Mouse (Mus musculus): Measurements from ENCODE around the gene Grsf1.

Gene Grsf1

DNA sequence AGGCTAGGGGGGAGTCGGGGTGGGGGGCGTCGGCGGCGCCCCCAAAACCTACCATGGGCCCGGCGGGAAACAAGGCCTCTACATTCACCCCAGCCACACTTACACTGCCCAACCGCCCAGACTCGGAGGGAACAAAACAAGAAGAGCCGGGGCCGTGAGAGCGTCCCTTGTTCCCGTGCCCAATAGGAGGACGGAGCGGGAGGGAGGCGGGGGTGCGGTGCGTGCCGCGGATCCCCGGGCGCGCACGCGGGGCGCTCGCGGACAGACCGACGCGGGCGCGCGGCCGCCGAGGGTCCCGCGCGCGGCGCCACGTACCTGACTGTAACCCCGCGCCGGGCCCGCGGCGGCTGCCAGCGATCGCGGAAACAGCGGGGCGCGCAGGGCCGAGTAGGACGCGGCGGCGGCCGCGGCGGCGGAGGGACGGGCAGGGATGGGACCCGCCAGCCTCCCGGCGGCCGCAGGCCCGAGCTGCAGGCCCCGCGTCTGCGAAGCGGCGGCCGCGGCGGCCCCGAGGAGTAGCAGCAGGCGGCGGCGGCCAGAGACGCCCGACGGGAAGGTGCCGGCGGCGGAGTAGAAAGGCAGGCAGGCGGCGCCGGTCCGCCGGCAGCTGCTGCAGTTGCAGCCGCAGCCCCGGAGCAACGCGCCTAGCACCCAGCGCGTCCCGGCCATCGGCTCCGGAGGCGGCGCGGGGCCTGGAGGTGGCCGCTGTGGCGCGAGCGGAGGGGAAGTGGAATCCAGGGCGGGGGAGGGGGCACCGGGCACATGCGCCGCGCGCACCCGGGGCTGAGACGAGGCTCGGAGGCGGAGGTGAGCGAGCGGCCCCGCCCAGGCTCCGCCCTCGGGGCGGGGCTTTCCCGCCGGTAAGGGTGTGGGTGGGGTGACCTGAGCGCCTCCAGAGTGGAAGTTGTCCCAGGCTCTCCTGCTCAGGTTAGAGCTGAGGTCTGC lies at the start of gene Grsf1:
TSS of gene Grsf1 (minus strand) at position 729 of the 945 bp plus-strand sequence.
- DNase-seq: peak; percentile 95

DNA sequence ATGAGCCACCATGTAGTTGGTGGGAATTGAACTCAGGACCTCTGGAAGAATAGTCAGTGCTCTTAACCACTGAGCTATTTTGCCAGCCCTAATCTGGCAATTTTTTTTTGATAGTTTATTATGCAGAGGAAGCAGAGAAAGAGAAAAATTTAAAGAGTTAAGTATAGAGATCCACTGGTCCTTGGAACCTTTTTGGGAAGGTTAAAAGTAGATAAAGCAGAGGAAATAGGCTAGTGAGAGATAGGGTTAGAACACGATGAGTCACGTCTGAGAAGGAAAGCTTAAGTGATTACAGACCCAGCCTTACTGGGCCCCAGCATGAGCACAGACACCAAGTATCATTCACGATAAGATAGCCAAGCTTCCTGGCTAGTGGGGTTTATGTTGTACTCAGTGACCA lies 48.1 kb upstream of the Grsf1 start:
- DNase-seq: no peak

DNA sequence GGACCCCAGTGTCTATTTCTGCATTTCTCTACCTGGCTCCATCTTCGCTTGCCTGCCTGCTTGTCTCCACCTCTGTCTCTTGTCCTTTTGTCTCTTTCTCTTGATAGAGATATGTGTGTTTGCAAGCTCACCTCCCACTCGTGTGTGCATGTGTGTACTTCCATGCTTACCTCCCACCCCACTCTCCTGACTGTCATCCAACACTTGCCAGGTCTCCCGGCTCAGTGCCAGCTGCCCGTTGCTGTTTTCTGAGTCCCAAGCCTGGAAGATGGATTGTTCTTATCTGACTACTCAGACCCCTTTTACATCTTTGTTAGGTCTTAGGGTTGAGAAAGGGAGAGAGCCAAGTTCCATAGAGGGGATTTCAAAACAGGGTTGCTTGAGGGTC lies 46.2 kb upstream of the Grsf1 start:
- DNase-seq: peak; percentile 64

GRCm38 (mm10) chr5:88721565-88722212 lies 45.7 kb upstream of the Grsf1 start:
- DNase-seq: peak; percentile 47

DNA sequence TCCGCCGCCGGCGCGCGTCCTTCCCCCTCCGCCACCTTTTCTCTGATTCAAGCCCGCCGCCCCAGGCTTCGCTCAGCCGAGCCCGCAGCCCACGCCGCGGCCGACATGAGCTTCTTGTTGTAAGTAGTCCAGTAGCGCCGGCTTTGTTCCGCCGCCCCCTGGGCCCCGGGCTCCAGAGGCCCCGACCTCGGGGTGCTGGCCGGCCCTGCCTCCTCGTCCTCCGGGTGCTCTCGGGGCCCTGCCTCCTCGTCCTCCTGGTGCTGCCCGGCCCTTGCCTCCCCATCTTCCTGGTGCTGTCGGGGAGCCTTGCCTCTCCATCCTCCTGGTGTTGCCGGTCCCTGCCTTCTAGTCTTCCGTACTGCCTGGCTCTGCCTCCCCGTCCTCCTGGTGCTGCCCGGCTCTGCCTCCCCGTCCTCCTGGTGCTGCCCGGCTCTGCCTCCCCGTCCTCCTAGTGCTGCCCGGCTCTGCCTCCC lies 45.1 kb upstream of the Grsf1 start:
- no peak for DNase-seq

- DNase-seq: peak; percentile 97
Observed at GRCm38 (mm10) chr5:88720116-88721002, 44.4 kb upstream of the Grsf1 start, which contains the start of gene Mob1b. TSS of gene Mob1b (plus strand) at chr5:88720855.

DNA sequence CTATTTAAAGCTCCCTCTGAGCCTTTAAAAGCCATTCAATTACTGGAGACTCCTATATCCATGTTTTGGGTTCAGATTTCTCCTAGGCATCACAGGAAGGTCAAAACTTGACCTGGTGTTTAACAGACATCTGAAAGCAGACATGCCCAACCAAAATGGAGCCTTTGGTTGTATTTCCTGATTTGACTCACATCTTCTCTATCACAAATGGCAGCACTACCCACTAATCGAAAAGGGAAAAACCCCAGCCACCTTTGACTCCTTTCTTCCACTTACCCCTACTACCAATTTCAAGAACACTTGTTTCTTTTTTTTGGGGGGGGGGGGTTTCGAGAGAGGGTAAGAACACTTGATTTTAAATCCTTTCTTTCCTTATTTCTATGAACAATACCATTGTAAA lies 41.0 kb upstream of the Grsf1 start:
- DNase-seq: no peak

DNA sequence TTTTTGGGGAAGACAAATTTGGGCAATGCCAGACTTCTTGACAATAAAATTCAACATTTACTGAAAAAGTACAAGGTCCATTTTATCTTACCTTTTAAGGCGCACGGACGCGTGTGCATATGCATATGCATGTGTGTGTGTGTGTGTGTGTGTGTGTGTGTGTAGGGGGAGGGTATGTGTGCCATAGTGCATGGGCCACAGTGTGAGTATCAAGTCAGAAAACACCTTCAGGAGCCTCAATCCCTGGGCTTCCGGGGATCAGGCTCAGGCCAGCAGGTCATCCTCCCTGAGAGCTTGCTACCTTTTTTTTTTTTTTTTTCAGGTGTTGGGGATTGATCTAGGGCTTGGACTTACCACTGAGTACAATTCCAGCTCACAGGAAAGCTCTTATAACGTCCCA lies 36.4 kb upstream of the Grsf1 start:
- no peak for DNase-seq

DNA sequence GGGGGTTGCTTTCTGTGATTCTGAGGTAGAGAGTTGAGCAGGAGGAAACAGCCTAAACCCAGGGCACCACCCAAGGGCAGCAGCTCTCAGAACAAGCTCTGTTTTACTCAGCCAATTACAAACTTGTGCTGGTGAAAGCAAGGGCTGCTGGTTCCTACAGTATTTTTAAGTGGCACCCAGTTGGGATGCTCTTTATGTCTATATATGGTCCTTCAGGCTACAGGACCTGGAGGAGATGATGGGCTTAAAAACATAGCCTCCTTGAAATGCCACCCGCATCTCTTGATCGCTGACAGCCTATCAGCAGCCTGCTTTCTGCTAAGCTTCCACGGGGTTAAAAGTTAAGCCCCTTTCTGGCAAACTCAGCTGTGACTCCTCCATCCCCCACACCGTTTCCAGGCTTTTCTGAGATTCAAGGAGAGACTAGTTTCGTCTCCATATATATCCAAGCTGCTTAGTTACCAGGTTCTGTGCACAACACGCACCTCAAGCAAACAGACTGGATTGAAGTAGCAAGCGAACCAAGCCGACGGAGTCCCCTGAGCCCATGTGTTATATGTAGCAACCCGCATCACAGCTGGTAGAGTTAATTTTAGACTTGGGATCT lies 35.8 kb upstream of the Grsf1 start:
- no peak for DNase-seq

- DNase-seq: no peak
Observed at GRCm38 (mm10) chr5:88711128-88711527, 35.2 kb upstream of the Grsf1 start.

DNA sequence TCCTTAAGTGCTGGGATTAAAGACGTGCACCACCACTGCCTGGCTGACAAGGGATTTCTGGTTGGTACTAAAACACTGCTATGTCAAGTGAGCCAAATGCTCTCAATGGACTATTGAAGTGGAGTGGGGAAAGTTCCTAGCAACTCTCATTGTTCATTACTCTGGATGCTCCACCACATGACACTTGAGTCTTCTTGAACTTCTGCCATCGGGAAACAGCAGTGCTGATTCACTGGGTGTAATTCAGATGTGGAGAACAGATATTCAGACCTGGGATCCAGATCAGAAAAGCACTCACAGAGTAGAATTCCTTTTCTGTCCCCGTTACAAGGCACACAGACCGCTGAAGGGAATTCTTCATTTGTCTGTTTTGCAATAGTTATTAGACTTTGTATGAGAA lies 27.6 kb upstream of the Grsf1 start:
- DNase-seq: no peak

DNA sequence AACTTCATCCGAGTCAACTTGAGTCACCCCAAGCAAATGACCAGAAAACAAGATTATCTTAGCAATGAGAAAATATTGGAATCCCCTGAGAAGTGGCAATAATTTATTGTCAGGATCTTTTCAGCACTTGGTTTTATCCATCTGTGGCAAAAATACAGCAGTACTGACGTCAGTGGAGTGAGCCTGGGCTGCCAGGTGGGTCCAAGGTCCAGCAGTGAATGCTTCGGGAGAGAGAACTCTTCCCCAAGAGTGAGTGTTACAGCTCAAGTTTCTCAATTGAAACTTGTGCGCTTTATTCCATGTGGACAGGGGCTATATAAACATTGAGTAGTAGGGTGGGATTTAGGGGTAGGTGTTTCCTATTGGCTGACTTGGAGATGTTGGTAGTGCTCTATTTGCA lies 26.1 kb upstream of the Grsf1 start:
- DNase-seq: no peak

DNA sequence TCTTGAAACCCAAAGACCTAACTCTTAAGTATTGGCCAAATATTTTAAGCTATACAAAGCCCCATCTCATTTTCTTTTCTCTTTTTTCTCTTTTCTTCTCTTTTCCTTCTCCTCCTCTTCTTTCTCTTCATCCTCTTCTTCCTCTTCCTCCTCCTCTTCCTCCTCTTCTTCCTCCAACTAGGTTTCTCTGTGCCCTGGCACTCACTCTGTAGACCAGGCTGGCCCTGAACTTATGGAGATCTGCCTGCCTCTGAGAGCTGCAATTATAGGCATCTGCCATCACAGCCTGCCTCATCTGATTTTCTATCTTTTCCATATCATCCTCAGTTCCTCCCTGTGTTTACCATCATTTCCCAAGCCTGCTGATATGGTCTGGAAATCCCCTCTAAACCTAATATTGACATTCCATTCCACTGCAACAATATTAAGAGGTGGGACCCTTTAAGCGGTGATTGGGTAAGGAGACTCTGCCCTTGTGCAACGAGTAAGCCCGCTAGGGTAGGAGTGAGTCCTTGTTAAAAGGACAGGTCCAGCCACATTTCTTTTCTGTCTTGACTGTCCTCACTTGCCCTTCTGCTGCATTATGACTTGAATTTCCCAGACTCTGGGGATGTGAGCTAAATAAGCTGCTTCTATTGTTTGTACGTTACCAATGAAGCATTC lies 23.4 kb upstream of the Grsf1 start:
- no peak for DNase-seq

GRCm38 (mm10) chr5:88697291-88697690 lies 21.3 kb upstream of the Grsf1 start:
- DNase-seq: no peak

DNA sequence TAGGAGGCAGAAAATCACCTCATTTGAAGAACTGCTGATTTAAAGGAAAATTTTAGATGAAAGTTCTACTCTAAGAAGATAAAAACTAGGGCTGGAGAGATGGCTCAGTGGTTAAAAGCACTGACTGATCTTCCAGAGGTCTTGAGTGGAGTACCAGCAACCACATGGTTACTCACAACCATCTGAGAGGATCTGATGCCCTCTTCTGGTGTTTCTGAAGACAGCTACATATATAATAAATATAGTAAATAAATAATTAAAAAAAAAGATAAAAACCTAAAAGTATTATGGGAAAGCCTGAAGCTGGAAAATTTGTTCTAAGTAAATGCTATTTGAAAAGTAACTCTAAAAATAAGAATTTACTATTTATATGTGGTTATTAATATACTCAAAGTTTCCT lies 17.1 kb upstream of the Grsf1 start:
- DNase-seq: no peak

GRCm38 (mm10) chr5:88692586-88692985 lies 16.6 kb upstream of the Grsf1 start:
- no peak for DNase-seq

DNA sequence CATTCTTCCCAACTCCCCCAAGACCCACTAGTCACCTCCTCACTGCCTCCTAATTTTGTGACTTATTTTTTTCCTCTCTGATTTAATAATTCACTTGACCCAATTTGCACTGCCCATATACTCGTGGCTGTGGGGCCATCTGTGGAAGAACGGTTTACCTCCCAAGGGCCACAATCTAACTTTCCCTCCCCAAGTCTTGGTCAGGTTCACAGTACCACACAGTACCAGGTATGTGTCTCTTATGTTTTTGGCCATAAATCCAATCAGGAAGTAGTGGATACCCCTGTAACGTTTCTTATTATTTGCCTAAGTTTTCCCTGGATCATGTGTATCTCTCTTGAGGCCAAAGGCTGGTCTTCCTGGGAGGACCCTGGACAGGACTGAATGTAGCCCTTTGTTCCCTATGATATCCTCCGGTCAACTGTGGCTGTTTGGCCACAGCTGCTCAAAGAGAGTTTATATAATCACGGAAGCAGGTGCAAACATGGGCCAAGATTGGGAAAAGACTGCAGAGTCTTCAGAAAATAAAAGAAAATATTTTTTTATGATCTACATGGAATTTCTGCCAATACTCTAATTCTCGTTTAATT lies 15.6 kb upstream of the Grsf1 start:
- DNase-seq: no peak

- no peak for DNase-seq
Observed at GRCm38 (mm10) chr5:88690681-88691505, 14.9 kb upstream of the Grsf1 start.

- DNase-seq: no peak
Observed at GRCm38 (mm10) chr5:88689279-88689938, 13.4 kb upstream of the Grsf1 start.

DNA sequence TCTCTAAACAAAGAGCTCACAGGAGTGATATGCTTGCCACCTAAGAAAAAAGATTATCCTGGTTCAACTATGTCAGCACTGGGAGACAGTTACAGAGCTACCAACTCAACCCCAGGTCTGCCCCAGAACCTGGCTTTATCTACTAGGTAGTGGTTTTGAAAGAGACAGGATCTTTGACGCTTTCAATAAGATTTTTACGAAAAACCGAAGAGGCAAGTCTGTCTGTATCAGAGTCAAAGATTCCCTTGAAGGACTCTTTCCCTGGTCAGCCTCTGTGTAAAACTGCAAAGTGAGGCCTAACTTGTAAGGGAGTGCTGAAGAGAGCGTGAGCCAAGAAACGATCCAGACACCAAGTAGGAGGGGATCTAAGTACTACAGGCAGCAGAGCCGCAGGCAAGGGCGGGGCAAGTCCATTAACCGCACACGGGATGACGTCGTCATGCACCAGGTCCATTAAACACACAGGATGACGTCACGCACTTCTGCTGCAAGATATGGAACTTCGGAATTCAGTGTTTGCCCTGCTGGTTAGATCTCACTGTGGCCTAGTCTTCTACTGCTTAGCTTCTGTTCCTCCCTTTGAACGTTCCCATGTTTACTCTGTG lies 12.7 kb upstream of the Grsf1 start:
- no peak for DNase-seq

Measured in cerebellum, adult 11-12 months (tissue).